Mouse (Mus musculus): ENCODE data around the gene Fam102a. TPM values are rescaled to one million over a fixed set of nuclear protein-coding genes. Genes with fewer than 3 reads are reported as not detected.
A peak's percentile ranks its signal among the peaks of the same experiment; 100 is the strongest.

Gene Fam102a
- polyA plus RNA-seq, 1 experiment from 2014 or later: 7.6 TPM

DNA sequence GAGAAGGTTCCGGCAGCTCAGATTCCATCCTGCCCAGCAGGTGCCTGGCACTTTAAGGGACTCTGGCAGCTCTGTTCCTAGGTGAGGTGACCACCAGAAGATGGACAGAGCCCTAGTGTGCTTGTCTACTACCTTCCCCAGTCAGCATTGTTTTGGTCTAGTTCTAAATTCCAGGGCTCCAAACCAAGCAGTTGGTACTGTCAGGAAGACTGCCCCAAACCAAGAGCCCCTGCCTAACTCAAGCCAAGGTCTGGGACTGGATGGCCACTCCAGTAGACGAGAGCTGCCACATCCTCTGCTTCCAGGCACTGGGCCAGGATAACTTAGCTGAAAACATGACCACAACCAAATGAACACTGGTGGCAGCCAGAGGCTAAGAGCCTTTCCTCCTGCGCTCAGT lies 33.8 kb downstream of the Fam102a start:
- H3K4me3 ChIP-seq (ENCODE audit: low read length): no peak overlapping the region
- H3K9ac ChIP-seq (ENCODE audit: low read depth, low read length): no peak overlapping the region
- no peaks in the 10 kb centered on the region for H3K27me3 ChIP-seq (replicated peaks; ENCODE audit: control insufficient read depth, insufficient read depth, low read length)
- WGBS: 86% methylated on average over 3 of the region's 3 CpGs
- no peak overlapping the region for H3K27ac ChIP-seq (ENCODE audit: low read length)
- H3K36me3 ChIP-seq (ENCODE audit: control insufficient read depth, insufficient read depth, low read length): peaks cover 18% of the 10 kb centered on the region
- no peak for ATAC-seq
- H3K9me3 ChIP-seq (ENCODE audit: control insufficient read depth, low read length): no peaks in the 10 kb centered on the region
- H3K4me2 ChIP-seq (ENCODE audit: low read depth, low read length): no peak overlapping the region
- peaks cover 8% of the 10 kb centered on the region for H3K4me1 ChIP-seq (ENCODE audit: control insufficient read depth, insufficient read depth, low read length)

DNA sequence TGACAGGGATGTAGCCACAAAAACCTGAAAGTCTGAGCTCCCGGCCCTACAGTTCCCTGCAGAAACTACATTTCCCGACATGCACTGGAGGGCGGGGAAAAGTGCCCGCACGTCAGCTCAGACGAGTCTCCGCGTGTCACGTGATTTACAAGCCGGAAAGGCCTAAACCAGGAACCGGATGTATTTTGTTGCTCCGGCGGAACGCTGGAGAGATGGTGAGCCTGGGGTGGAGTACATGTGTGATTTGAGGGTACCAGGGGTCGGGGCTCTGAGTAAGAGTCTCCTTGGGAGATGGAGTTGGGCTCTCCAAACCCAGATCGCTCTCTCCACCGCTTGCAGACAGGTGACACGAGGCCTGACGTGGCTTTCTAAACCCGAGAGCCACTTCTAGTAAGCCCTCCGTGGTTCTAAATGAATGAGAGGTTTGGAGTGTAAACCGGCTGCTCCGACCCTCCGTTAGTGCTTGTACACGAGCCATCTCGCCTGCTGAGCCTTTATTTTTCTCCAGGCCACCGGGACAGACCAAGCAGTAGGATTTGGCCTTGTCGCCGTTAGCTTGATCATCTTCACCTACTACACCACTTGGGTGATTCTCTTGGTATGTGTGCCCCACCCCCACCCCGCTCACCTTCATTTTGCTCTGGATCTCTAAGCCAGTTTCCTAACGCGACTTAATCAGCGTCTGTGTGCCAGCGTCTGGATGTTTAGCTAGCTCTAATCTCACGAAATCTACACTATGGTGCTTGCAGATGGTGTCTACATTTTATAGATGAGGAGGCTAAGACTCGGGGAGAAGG lies 35.8 kb downstream of the Fam102a start, which contains the start of gene Dpm2:
Gene Dpm2, plus strand, starts transcription at position 161 of the 797 bp plus-strand sequence.
- 2% methylated on average over 36 of the region's 36 CpGs for WGBS
- H3K4me1 ChIP-seq (ENCODE audit: control insufficient read depth, insufficient read depth, low read length): peaks cover 21% of the 10 kb centered on the region
- H3K27ac ChIP-seq (ENCODE audit: low read length): peak within 1 kb of the TSS; percentile 33; the same call in 1 of the 2 replicates
- H3K4me2 ChIP-seq (ENCODE audit: low read depth, low read length): peak within 1 kb of the TSS; percentile 87
- H3K4me3 ChIP-seq (ENCODE audit: low read length): peak within 1 kb of the TSS; percentile 66
- ATAC-seq: peak; percentile 86
- H3K9ac ChIP-seq (ENCODE audit: low read depth, low read length): peak within 1 kb of the TSS; percentile 81
- peaks cover 15% of the 10 kb centered on the region for H3K36me3 ChIP-seq (ENCODE audit: control insufficient read depth, insufficient read depth, low read length)
- no peaks in the 10 kb centered on the region for H3K27me3 ChIP-seq (replicated peaks; ENCODE audit: control insufficient read depth, insufficient read depth, low read length)
- H3K9me3 ChIP-seq (ENCODE audit: control insufficient read depth, low read length): no peaks in the 10 kb centered on the region

DNA sequence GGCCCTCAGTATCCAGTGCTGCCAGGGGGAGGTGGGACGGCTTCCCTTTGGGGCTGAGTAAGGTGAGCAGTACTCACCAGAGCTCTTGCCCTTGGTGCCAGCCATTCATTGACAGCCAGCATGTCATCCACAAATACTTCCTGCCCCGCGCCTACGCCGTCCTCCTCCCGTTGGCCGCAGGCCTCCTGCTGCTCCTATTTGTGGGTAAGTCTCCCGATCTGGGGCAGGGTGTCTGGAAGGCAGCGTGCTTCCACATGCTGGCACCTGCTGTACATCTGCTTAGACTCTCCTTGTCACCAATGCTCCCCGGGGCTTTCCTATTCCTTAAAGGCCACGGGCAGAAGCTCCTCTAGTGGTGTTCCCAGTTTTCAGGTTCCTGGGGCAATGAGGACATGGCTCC lies 37.1 kb downstream of the Fam102a start:
- ATAC-seq: no peak
- WGBS: 93% methylated on average over 11 of the region's 11 CpGs
- Histone ChIP-seq H3K27me3 (replicated peaks; ENCODE audit: control insufficient read depth, insufficient read depth, low read length) (no peaks in the 10 kb centered on the region), H3K9ac (ENCODE audit: low read depth, low read length) (0 out of 2 replicates have a peak overlapping the region, but pooled peaks have one; percentile 81), H3K4me2 (ENCODE audit: low read depth, low read length) (no peak overlapping the region), H3K4me3 (ENCODE audit: low read length) (no peak overlapping the region), H3K36me3 (ENCODE audit: control insufficient read depth, insufficient read depth, low read length) (peaks cover 9% of the 10 kb centered on the region; the same call in 1 of the 2 replicates), H3K4me1 (ENCODE audit: control insufficient read depth, insufficient read depth, low read length) (peaks cover 22% of the 10 kb centered on the region), H3K9me3 (ENCODE audit: control insufficient read depth, low read length) (no peaks in the 10 kb centered on the region), H3K27ac (ENCODE audit: low read length) (no peak overlapping the region)

DNA sequence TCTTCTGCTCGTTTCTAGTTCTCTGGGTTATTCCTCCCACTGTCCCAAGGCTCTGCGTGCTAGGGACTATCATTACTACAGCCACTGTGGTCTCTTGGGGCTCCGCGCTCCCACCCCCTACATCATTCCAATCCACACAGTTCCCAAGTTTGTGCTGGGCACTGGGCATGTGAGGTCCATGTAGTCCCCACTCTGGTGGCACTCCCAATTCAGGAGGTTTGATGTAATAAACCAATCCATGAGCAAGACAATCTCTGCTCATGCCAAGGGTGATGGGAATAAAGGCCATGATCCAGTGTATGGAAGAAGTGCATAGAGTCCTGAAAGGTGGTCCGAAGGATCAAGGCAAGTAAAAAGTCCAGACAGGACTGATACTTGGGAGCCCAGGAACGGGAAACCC lies 39.4 kb downstream of the Fam102a start, which contains the start of gene Pip5kl1:
Gene Pip5kl1, plus strand, starts transcription at position 301 of the 400 bp plus-strand sequence.
- Histone ChIP-seq H3K4me1 (ENCODE audit: control insufficient read depth, insufficient read depth, low read length) (peaks cover 22% of the 10 kb centered on the region), H3K4me3 (ENCODE audit: low read length) (peak within 1 kb of the TSS; percentile 37), H3K9ac (ENCODE audit: low read depth, low read length) (peak within 1 kb of the TSS; percentile 64), H3K9me3 (ENCODE audit: control insufficient read depth, low read length) (no peaks in the 10 kb centered on the region), H3K36me3 (ENCODE audit: control insufficient read depth, insufficient read depth, low read length) (no peaks in the 10 kb centered on the region), H3K4me2 (ENCODE audit: low read depth, low read length) (peak within 1 kb of the TSS; percentile 80), H3K27ac (ENCODE audit: low read length) (no peak within 1 kb of the TSS), H3K27me3 (replicated peaks; ENCODE audit: control insufficient read depth, insufficient read depth, low read length) (peaks cover 4% of the 10 kb centered on the region; the same call in 1 of the 2 replicates)
- no peak for ATAC-seq
- WGBS: 71% methylated on average over 6 of the region's 6 CpGs

DNA sequence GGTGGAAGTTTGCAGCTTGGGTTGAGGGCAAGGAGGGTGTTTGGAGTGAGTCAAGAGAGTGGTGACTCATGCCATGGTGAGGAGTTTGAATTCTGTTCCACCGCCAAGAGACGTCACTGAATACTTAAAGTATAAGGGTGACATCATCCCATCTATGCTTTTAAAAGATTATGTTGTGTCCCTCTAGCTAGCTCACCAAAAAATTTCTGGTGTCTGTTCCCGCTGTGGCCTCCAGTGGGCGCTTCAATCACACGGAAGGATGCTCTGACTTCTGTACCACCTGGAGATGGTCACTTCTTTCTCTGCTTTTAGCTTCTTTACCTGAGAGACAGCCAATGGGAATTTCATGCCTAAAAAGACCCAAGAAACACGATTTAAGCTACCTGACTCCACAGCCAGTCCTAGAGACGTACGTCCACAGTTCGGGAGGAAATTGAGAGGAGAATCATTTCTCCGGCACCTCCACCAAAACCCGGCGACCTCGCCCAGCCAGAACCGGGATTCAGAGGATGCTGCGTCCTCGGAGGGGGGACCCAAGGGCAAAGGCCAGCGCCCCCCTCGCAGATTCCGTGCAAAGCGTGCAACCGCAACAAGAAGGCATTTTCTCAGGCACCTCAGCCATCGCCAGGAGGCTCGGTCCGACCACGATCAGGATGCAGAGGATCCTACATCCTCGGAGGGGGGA lies 39.9 kb downstream of the Fam102a start:
- H3K4me2 ChIP-seq (ENCODE audit: low read depth, low read length): peak overlapping the region; percentile 80
- WGBS: 2% methylated on average over 26 of the region's 26 CpGs

DNA sequence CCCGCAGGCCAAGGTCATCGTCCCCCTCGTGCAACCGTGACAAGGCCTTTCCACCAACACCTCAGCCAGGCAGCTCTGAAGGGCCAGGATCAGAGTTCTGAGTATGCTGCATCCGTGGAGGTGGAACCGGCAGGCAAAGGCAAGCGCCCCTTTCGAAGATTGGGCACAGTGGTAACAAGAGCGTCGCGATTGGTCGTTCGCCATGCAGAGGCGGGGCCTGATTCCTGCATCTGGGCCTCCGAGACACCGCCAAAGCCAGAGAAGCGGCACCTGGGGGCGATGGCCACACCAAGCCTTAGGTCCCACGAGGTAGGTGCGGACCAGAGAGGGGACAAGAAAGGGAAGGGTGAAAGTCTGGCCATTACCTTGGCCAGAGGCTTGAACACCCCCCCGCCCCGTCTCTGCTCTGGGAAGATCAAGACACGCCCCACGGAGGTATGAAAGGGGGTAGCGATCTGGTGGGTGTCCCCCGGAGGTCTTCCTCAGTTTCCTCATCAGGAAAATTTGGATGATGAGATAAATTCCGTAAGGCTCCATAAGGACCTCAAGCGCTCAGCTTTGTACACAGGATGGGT lies 40.5 kb downstream of the Fam102a start, which contains the start of gene 9430097D07Rik:
Gene 9430097D07Rik, minus strand, starts transcription at position 99 of the 575 bp plus-strand sequence.
- Histone ChIP-seq H3K4me3 (ENCODE audit: low read length) (peak within 1 kb of the TSS; percentile 37), H3K36me3 (ENCODE audit: control insufficient read depth, insufficient read depth, low read length) (no peaks in the 10 kb centered on the region), H3K4me2 (ENCODE audit: low read depth, low read length) (peak within 1 kb of the TSS; percentile 80), H3K27ac (ENCODE audit: low read length) (no peak within 1 kb of the TSS), H3K27me3 (replicated peaks; ENCODE audit: control insufficient read depth, insufficient read depth, low read length) (peaks cover 9% of the 10 kb centered on the region; the same call in 1 of the 2 replicates), H3K9me3 (ENCODE audit: control insufficient read depth, low read length) (no peaks in the 10 kb centered on the region), H3K9ac (ENCODE audit: low read depth, low read length) (peak within 1 kb of the TSS; percentile 64), H3K4me1 (ENCODE audit: control insufficient read depth, insufficient read depth, low read length) (peaks cover 22% of the 10 kb centered on the region)
- peak; percentile 17; the same call in 1 of the 2 replicates for ATAC-seq
- 9% methylated on average over 28 of the region's 28 CpGs for WGBS

More for the DNA sequence above, 39.9 kb downstream of the Fam102a start:
- Histone ChIP-seq H3K9me3 (ENCODE audit: control insufficient read depth, low read length) (no peaks in the 10 kb centered on the region), H3K9ac (ENCODE audit: low read depth, low read length) (peak overlapping the region; percentile 64), H3K27ac (ENCODE audit: low read length) (no peak overlapping the region), H3K27me3 (replicated peaks; ENCODE audit: control insufficient read depth, insufficient read depth, low read length) (peaks cover 9% of the 10 kb centered on the region; the same call in 1 of the 2 replicates), H3K36me3 (ENCODE audit: control insufficient read depth, insufficient read depth, low read length) (no peaks in the 10 kb centered on the region), H3K4me1 (ENCODE audit: control insufficient read depth, insufficient read depth, low read length) (peaks cover 22% of the 10 kb centered on the region), H3K4me3 (ENCODE audit: low read length) (peak overlapping the region; percentile 37)
- ATAC-seq: no peak

DNA sequence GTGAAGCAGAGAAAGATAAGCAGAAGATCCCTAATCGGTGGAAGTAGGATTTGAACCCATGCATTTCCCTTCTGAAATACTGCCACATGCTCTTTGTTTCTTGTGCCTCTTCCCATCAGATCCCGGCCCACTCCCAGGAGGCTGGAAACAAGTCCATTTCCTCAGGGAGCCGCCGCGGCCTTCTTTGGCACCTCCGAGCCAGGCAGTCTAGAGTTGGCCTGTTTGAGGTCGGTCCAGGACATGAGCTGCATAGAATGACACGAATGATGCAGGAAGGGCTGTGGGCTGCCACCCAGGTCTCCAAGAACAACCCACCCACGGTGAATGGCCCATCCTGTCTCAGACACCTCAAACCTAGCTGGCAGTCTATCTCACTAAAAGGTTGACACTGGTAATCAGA lies 41.4 kb downstream of the Fam102a start:
- Histone ChIP-seq H3K36me3 (ENCODE audit: control insufficient read depth, insufficient read depth, low read length) (no peaks in the 10 kb centered on the region), H3K27me3 (replicated peaks; ENCODE audit: control insufficient read depth, insufficient read depth, low read length) (peaks cover 9% of the 10 kb centered on the region; the same call in 1 of the 2 replicates), H3K9ac (ENCODE audit: low read depth, low read length) (no peak overlapping the region), H3K4me1 (ENCODE audit: control insufficient read depth, insufficient read depth, low read length) (peaks cover 18% of the 10 kb centered on the region), H3K27ac (ENCODE audit: low read length) (no peak overlapping the region), H3K9me3 (ENCODE audit: control insufficient read depth, low read length) (no peaks in the 10 kb centered on the region), H3K4me2 (ENCODE audit: low read depth, low read length) (no peak overlapping the region), H3K4me3 (ENCODE audit: low read length) (no peak overlapping the region)
- WGBS: 86% methylated on average over 9 of the region's 9 CpGs
- no peak for ATAC-seq

DNA sequence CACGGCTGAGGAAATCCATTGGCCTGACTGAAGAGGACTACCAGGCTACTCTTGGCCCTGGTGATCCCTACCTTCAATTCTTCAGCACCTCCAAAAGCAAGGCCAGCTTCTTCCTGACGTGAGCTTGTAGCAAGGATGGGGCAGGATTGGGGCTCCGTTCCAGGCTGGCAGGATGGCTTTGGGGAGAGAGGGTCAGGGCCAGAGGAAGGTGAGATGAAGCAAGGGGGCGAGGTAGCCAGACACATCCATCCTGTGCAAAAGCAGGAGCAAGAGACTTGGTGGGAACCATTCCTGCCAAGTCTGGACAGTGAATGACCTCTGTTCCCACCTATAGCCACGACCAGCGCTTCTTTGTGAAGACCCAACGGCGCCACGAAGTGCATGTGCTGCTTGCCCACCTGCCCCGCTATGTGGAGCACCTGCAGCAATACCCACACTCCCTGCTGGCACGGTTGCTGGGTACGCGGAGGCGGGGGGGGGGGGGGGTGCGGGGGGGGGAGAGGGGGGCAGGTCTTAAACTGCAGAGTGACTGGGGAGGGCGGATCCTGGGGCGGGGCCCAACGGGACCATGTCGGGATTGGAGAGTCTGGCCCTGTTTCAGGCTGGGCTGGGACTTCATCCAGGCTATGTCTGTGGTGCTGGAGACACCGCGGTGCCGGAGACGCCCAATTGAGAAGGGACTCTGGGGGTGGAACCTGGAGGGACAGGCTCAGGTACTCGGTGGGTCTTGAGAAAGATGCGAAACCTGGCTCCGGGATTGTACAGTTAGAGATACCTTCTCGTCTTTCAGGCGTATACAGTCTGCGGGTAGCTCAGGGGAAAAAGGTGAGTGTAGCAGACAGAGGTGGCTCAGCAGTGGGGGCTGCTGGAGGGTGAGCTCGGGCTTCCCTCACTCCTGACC lies 43.3 kb downstream of the Fam102a start:
- Histone ChIP-seq H3K27ac (ENCODE audit: low read length) (no peak overlapping the region), H3K4me1 (ENCODE audit: control insufficient read depth, insufficient read depth, low read length) (peaks cover 17% of the 10 kb centered on the region), H3K36me3 (ENCODE audit: control insufficient read depth, insufficient read depth, low read length) (no peaks in the 10 kb centered on the region), H3K4me2 (ENCODE audit: low read depth, low read length) (no peak overlapping the region), H3K9me3 (ENCODE audit: control insufficient read depth, low read length) (no peaks in the 10 kb centered on the region), H3K9ac (ENCODE audit: low read depth, low read length) (peak overlapping the region; percentile 10; the same call in 1 of the 2 replicates), H3K27me3 (replicated peaks; ENCODE audit: control insufficient read depth, insufficient read depth, low read length) (peaks cover 9% of the 10 kb centered on the region; the same call in 1 of the 2 replicates), H3K4me3 (ENCODE audit: low read length) (no peak overlapping the region)
- ATAC-seq: no peak
- WGBS: 41% methylated on average over 22 of the region's 30 CpGs
